Mouse (Mus musculus) erythroblast, embryonic 14.5 days (primary cell): ENCODE data around the gene Pimreg. TPM values are rescaled to one million over a fixed set of nuclear protein-coding genes. Genes with fewer than 3 reads are reported as not detected.

ENCODE experiments used
- H3K27me3 ChIP-seq: 2 replicates; pipeline ENCODE4 v1.6.1; 2012; ENCODE audit warnings: inconsistent platforms; ENCODE audit not compliant: control insufficient read depth
- H3K36me3 ChIP-seq: 2 replicates; pipeline ENCODE4 v1.6.1; 2012; ENCODE audit warnings: mild to moderate bottlenecking, inconsistent platforms; ENCODE audit not compliant: control insufficient read depth
- H3K4me1 ChIP-seq: 2 replicates; pipeline ENCODE4 v1.6.1; 2012; ENCODE audit warnings: inconsistent platforms; ENCODE audit not compliant: control insufficient read depth
- H3K4me3 ChIP-seq: replicated peaks from 2 replicates; pipeline ENCODE3; 2012; ENCODE audit warnings: moderate library complexity, mild to moderate bottlenecking, inconsistent platforms
- H3K9me3 ChIP-seq: 2 replicates; pipeline ENCODE4 v1.6.1; 2012; ENCODE audit warnings: low read length, inconsistent platforms, mixed read lengths; ENCODE audit not compliant: control insufficient read depth
- GATA1 ChIP-seq: IDR thresholded peaks from 2 replicates; pipeline ENCODE4 v1.6.1; 2012; ENCODE audit warnings: low read length, inconsistent platforms, mixed read lengths
- TAL1 ChIP-seq: IDR thresholded peaks from 3 replicates; pipeline ENCODE4 v1.6.1; 2012; ENCODE audit warnings: low read length, inconsistent platforms, mixed read lengths
- polyA plus RNA-seq: library from polyadenylated mRNA; stranded (reverse); fragments of >175 nt; gene quantifications from 2 replicates; pipeline ENCODE4 v1.2.3, GENCODE M21; 2012

Gene Pimreg
- polyA plus RNA-seq, 1 experiment: 0.17 TPM

DNA sequence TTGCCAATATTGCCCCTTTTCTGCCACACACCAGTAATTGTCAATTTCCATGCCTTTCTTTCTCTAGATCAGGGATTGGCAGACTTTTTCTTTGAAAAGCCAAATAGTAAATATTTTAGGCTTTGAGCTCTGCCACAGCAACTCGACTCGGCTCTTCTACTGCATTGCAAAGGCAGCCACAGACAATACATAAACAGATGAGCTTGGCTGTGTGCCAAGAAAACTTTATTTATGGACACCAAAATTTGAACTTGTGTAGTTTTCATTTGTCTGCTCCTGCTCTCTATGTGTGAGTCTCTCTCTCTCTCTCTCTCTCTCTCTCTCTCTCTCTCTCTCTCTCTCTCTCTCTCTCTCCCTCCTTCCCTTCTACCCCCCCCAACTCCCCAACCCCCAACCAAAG is 13.3 kb downstream of the Pimreg start:
- Histone ChIP-seq H3K27me3 (peaks cover 18% of the 10 kb centered on the region), H3K9me3 (no peaks in the 10 kb centered on the region)
- TF ChIP-seq GATA1 (no peak), TAL1 (no peak)

DNA sequence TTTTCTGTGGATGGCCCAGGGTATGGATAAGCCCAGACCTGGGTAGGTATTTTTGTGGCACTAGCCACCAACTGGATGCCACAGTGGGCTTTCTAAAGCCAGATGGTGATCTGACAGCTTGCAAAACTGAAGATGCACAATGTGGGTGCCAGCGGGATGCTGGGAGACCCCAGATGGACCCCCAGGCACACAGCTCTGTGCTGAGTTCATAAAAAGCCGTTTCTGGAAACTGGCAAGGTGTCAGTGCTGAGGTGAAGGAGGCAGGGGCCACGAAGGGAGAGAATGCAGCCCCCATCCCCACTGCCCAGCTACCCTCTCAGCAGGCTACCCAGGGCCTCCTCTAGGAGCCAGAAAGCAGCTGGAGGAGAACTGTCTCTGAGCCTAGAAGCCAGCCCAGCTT is 15.3 kb downstream of the Pimreg start:
- H3K36me3 ChIP-seq: no peaks in the 10 kb centered on the region
- H3K27me3 ChIP-seq: no peaks in the 10 kb centered on the region; the same call in 1 of the 2 replicates
- no peak overlapping the region for H3K4me3 ChIP-seq
- TF ChIP-seq TAL1: no peak
- TF ChIP-seq GATA1: no peak
- H3K9me3 ChIP-seq: no peaks in the 10 kb centered on the region
- no peaks in the 10 kb centered on the region for H3K4me1 ChIP-seq

More for the DNA sequence above, 13.3 kb downstream of the Pimreg start:
- Histone ChIP-seq H3K36me3 (no peaks in the 10 kb centered on the region), H3K4me3 (no peak overlapping the region), H3K4me1 (no peaks in the 10 kb centered on the region)

DNA sequence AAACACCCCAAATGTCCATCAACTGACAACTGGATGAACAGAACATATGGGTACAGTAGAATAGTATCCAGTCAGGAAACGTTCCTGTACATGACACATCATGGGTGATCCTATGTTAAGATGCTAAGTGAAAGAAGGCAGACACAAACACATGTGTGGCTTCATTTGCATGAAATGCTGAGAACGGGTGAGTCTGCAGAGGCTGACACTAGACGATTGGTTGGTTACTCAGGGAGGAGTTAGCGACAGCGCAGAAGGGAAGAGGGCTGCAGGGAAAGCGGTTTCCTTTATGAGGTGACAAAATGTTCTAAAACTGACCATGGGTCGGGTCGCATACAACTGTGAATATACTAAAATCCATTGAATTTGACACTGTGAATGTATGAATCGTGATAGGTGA is 18.6 kb downstream of the Pimreg start:
- Histone ChIP-seq H3K4me1 (no peaks in the 10 kb centered on the region), H3K9me3 (no peaks in the 10 kb centered on the region), H3K36me3 (no peaks in the 10 kb centered on the region), H3K27me3 (no peaks in the 10 kb centered on the region), H3K4me3 (no peak overlapping the region)
- TF ChIP-seq TAL1 (no peak), GATA1 (no peak)

GRCm38 (mm10) chr11:72061093-72061620 is 19.3 kb downstream of the Pimreg start:
- H3K4me3 ChIP-seq: no peak overlapping the region
- H3K27me3 ChIP-seq: no peaks in the 10 kb centered on the region
- no peak for TF ChIP-seq GATA1
- TF ChIP-seq TAL1: no peak
- H3K36me3 ChIP-seq: no peaks in the 10 kb centered on the region
- H3K9me3 ChIP-seq: no peaks in the 10 kb centered on the region
- H3K4me1 ChIP-seq: no peaks in the 10 kb centered on the region

DNA sequence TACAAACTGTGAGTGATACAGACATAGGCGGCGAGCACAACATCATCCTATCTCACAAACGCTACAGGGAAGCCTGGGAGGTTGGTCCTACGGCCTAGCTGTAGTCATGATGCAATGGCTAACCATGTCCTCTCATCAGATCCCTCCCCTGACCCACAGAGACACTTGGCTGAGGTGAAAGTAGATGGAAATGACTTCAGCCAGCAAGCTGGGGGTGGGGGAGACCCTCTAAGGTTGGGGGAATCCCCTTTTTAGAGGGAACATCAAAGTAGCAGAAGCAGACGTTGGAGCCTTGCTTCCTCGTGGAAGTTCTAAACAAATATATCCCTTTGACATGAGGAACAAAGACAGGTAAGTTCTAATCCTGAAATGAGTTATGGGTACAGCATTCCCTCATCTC is 22.6 kb downstream of the Pimreg start:
- no peaks in the 10 kb centered on the region for H3K4me1 ChIP-seq
- H3K36me3 ChIP-seq: no peaks in the 10 kb centered on the region
- no peaks in the 10 kb centered on the region for H3K27me3 ChIP-seq
- H3K4me3 ChIP-seq: no peak overlapping the region
- TF ChIP-seq GATA1: no peak
- no peak for TF ChIP-seq TAL1
- no peaks in the 10 kb centered on the region for H3K9me3 ChIP-seq

- Histone ChIP-seq H3K27me3 (no peaks in the 10 kb centered on the region), H3K4me3 (no peak overlapping the region), H3K9me3 (no peaks in the 10 kb centered on the region), H3K4me1 (no peaks in the 10 kb centered on the region), H3K36me3 (no peaks in the 10 kb centered on the region)
- TF ChIP-seq TAL1 (no peak), GATA1 (no peak)
Observed at GRCm38 (mm10) chr11:72065103-72065502, 23.3 kb downstream of the Pimreg start.

- TF ChIP-seq GATA1: no peak
- TF ChIP-seq TAL1: no peak
- no peaks in the 10 kb centered on the region for H3K9me3 ChIP-seq
- H3K4me1 ChIP-seq: no peaks in the 10 kb centered on the region
- H3K4me3 ChIP-seq: no peak overlapping the region
- no peaks in the 10 kb centered on the region for H3K36me3 ChIP-seq
- no peaks in the 10 kb centered on the region for H3K27me3 ChIP-seq
Observed at GRCm38 (mm10) chr11:72066330-72066729, 24.5 kb downstream of the Pimreg start.

DNA sequence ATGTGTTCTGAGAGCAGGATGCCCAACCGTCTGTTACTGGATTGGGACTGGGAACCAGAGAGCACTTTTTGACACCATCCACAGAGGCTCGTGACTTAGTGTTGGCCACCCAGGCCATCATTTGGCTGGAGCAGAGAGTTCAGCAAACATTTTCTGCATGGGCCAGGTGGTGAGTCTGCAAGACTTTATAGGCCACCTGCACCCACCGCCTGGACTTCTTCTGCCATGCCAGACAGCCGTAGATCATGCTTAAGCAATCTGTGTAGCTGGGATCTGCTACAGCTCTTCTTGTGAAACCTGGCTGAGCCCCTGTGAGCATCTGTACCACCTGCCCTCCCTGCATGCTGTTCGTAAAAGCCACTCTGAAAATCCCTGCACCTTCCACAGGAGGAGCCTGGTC is 25.5 kb downstream of the Pimreg start:
- Histone ChIP-seq H3K36me3 (no peaks in the 10 kb centered on the region), H3K4me1 (no peaks in the 10 kb centered on the region), H3K27me3 (no peaks in the 10 kb centered on the region), H3K9me3 (no peaks in the 10 kb centered on the region), H3K4me3 (no peak overlapping the region)
- TF ChIP-seq TAL1: no peak
- TF ChIP-seq GATA1: no peak

DNA sequence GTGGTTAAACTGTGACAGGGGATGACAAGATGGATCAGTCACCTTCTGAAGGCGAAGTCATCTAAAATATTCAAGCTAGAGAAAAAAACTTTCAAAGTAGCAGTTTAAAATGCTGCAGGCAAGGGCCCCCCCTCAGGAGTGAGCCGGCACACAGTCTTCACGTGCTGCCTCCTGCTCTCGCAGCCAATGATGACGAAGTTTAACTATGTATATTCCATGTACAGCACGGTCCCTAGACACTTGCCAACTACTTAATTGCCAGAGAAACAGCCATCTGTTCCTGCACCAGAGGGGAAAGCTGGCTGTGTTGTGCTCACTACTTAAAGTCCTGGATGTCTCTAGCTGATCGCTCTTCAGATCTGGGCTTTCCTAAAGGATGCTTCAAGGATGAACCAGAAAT is 26.2 kb downstream of the Pimreg start:
- Histone ChIP-seq H3K27me3 (no peaks in the 10 kb centered on the region), H3K9me3 (no peaks in the 10 kb centered on the region), H3K36me3 (no peaks in the 10 kb centered on the region), H3K4me3 (no peak overlapping the region), H3K4me1 (no peaks in the 10 kb centered on the region)
- TF ChIP-seq TAL1 (no peak), GATA1 (no peak)

DNA sequence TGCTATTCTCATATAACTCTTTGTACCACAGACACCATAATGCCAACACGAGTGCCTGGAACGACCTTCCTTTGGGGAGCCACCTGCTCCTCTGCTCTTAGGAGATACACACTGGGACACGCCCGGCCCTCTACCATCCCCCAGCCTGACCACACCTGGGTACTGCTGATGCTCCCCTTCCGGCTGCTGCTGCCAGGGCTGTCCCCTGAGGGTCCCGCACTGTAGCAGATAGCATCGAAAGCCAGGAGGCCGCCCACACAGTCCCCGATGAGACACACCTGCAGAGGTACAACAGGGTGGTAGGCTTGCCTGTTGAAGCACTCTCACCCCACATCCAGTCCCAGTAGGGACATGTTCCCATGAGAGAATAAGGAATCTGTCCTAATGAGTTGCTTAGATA is 28.9 kb downstream of the Pimreg start:
- no peaks in the 10 kb centered on the region for H3K27me3 ChIP-seq
- no peak for TF ChIP-seq GATA1
- no peak for TF ChIP-seq TAL1
- H3K9me3 ChIP-seq: no peaks in the 10 kb centered on the region
- H3K4me3 ChIP-seq: no peak overlapping the region
- no peaks in the 10 kb centered on the region for H3K4me1 ChIP-seq
- H3K36me3 ChIP-seq: no peaks in the 10 kb centered on the region
